Mouse (Mus musculus) left cerebral cortex, adult 11 months (tissue): ENCODE measurements around the gene Ak2.

Experiments
- DNase-seq: peaks from one replicate; pipeline ENCODE4 v3.0.0; 2022; ENCODE audit warnings: low spot score

Gene Ak2

DNA sequence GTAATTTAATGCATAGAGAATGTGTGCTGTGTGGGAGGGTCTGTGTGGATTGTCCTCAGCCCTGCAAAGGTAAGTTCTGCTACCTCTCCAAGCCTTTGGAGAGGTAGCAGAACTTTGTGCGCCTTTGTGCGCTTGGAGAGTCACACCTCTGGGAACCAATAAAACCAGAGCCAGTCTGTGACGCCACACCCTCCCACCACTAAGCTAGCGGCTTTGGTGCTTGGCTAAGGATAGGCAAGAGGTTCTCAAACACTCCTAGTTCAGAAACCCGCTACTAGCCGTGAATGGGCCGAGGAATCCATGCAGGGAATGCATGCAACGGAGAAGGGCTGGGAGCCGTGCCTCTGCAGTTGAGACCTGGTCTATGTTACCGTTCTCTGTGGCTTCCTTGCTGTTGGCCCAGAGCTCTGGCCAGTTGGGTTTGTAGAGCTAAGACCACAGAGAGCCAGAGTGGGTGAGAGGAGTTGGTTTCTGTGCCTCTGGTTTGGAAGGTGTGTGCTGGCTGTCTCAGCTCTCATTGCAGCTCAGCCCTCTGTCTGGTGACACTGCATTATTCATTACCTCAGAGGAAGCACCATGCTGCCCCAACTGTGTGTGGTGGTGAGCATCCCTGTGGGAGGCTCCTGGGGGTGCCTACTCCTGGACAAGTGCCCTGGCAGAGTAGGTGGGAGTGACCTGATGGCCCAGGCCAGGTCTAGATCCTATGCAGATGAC, 21.6 kb downstream of the Ak2 start:
- no peak for DNase-seq

DNA sequence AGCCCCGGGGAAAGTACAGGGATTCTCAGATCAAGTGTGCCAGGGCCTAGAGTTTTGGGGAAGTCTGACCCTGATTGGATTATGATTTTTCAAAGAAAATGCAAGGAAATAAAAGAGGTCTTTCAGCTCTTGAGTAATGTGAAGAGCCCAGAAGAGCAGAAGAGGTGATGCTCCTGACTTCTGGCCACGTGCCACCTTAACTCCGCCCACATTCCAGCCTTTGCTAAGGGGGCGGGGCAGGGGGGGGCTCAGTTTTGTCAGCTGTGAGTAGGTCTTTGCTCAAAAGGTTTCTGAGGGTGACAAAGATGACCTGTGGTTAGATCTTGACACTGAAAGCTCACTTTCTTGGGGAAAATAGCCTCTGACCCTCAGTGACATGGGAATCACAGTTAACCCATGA, 24.6 kb downstream of the Ak2 start:
- no peak for DNase-seq

DNA sequence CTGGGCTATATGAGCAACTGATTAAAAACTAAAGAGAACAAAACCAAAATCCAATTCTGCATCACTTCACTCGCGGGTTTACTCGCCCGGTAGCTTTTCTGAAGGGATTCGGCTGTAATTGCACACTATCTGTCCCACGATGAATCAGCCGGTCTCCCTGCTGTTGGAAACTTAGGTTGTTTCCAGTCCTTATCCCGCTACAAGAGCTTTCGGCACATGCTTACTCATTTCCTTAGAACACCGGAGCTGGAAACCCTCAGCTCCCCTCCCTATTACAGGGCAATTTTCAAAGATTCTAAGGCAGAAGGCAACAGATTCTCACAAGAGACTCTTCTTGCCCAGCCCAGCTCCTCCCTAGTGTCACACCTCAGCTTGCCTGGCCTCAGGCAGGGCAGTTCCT, 25.4 kb downstream of the Ak2 start:
- DNase-seq, result no peak

DNA sequence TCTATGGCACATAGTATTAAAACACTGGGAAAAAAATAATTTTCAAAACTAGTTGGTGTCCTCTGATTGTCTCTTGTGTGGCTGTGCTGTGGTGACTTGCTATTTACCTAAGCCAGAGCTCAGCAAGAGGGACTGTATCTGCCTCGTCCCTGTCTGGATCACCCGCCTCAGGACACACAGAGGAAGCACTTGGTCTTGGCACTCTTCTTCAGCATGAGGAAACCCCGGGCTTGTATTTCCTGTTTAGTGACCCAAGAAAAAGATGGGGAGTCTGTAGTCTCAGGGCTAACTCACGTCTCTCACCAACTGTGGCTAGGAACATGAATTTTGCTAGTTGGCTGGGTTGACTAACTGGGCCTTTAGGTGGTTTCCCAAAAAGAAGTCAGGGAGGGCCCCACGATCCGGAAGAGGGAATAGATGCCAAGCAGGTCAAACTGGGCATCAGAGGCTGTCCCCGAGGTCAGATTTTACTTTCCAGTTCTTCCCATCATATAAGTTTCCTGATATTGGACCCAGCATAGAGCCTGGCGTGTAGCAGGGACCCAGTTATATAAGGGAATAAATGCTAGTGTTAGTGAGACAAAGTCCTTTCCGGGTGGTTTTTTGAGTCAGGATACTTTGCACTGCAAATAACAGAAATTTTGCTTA, 27.2 kb downstream of the Ak2 start:
- DNase-seq, result no peak

DNA sequence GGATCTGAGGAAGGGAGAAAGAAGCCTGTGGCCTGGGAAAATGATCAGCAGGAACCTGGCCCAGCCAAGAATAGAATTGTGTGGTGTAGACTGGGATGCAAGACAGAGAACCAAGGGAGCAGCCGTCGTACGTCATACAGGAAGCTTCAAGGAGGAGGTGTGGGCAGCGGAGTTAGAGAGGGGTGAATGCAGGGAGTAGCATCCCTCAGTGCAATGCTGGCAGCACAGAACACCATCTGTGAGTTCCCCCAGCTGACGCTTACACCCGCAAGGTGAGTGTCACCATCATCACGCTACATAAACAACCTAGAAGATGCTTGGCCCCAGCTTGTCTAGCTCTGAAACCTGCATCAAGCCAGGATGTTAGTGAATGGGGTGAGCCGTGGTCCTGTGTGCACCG, 28.0 kb downstream of the Ak2 start:
- no peak for DNase-seq

DNA sequence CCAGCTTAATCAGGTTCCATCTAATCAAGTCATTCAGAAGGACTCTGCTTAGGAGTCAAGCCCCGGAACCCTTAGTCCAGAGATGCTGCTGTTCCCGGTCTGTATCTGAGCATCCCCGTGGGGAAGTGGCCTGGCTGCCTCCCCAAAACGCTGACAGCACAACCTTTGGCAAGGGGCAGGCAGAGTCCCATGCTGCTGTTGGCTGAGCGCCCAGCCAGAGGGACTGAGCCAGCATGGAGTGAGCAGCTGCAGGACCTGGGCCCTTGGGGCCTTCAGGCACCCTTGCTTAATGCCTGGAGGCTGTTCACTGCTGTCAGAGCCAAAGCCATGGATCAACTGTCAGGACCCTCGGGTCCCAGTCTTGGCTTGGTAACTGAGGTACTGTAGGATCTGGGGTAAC, 28.7 kb downstream of the Ak2 start:
- peak; percentile 81 for DNase-seq

DNA sequence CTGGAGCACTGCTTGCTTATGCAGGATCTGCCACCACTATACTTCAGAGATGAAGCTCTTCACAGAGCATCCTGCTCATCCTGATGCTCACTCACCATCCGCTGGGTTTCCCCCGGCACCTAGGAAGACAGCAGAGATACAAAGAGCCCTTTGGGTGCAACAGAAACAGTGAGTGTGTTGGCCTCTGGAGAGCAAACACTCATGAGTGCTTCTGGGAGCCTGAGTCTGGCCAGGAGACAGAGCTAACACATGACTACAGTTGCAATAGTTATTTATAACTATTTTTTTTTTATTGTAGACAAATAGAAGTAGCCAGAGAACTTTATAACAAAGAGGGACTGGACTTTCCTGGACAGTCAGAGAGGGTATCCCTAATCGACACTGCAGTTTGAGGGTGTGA, 29.7 kb downstream of the Ak2 start:
- no peak for DNase-seq

DNA sequence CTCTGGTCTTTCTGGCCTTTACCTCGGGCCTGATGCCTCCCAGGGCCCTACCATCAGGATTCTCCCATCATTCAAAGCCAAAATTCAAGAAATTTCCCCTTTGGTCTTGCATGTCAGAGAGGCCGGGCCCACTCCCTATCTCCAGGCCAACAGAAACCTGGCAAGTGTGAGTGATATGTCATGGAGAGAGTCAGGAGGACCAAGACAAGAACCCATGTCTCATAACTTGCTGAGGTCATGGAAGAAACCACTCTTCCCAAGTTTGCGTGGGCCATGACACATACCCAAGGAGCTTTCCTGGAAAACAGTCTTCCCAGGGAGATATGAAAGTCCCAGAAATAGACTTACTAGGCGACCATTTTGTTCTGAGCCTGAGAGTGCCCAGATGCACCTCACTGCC, 30.1 kb downstream of the Ak2 start:
- no peak for DNase-seq

DNA sequence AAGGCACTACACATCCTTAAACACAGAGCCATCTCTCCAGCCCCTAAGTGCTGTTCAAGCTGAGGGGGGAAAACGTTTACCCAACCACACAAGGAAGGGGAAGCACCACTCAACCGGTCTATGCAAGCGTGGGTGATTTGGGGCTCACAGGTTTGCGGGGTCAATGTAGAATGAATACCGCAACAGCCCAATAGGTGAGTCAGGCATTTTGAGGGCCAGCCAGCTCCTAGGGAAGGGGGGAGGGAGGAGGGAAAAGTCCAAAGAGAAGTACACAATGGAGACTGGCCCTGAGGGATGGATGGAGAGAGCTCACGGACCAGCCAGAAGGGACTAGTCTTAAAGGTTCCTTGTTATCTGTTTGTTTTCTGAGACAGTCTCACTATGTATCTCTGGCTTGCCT, 32.1 kb downstream of the Ak2 start:
- no peak for DNase-seq

DNA sequence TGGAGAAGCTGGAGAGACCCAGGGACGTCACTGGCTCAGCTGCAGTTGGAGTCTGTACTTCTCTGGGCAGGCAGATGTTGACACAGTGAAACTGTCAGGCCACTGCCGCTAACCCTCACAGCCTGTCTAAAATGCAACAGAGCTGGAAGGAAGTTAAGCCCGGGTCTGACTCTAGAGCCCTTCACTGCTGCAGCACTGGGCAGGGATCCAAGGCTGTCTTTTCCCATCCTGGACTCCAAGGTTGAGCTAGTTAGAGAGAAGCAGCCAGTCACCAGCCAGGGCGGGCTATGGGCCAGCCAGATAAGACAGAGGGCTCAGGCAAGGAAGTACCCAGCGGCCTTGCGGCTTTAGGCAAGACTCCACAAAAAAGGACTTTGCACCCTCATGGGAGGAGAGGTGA, 33.0 kb downstream of the Ak2 start:
- DNase-seq, result no peak

DNA sequence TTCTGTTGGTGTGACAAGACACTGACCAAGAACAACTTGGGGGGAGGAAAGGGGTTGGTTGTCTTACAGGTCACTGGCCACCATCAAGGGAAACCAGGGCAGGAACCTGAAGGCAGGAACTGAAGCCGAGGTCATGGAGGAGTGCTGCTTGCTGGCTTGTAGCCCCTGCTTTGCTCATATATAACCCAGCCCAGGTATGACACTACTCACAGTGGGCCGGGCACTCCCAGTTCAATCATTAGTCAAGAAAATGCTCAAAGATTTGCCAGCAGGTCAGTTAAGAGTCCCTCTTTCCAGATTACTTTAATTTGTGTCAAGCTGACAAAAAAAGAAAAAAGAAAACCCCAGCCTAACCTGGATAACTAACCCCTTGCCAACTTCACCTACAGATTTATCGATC, 33.9 kb downstream of the Ak2 start:
- DNase-seq, result no peak

DNA sequence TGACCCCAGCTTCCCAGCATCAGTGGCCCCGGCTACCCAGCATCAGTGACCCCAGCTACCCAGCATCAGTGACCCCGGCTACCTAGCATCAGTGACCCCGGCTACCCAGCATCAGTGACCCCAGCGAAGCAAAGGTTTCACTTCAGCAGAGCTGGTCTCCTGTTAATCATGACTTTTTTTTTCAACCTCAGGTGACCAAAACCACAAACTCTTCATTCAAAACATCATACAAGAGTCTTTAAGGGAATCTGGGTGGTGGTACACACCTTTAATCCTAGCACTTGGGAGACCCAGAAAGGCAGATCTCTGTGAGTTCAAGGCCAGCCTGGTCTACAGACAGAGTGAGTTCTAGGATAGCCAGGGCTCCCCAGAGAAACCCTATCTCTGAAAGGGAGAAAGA, 39.0 kb downstream of the Ak2 start:
- DNase-seq, result no peak

DNA sequence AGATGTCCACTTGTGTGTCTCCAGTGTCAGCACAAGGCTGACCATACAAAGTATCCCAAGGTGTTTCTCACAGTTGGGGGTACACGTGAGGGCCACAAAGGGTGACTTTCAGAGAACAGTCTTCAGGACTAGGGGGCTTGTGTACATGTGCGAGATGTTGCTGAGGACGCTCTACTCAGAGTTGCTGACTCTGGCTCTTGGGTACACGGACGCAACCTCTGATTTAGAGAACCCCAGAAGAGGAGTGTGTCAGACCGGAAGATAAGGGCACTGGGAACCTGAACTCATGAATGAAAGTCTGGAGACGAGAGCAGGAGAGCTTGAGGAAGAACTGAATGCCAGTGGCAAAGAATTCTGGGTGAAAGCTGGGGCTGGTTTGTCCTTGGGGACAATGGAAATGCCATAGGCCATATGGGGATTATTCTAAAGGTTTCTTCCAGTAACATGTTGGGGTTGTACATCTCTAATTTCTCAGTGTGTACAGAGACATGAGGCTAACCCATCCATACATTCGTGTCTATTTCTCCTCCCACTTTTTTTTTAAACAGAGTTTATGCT, 39.7 kb downstream of the Ak2 start:
- no peak for DNase-seq

DNA sequence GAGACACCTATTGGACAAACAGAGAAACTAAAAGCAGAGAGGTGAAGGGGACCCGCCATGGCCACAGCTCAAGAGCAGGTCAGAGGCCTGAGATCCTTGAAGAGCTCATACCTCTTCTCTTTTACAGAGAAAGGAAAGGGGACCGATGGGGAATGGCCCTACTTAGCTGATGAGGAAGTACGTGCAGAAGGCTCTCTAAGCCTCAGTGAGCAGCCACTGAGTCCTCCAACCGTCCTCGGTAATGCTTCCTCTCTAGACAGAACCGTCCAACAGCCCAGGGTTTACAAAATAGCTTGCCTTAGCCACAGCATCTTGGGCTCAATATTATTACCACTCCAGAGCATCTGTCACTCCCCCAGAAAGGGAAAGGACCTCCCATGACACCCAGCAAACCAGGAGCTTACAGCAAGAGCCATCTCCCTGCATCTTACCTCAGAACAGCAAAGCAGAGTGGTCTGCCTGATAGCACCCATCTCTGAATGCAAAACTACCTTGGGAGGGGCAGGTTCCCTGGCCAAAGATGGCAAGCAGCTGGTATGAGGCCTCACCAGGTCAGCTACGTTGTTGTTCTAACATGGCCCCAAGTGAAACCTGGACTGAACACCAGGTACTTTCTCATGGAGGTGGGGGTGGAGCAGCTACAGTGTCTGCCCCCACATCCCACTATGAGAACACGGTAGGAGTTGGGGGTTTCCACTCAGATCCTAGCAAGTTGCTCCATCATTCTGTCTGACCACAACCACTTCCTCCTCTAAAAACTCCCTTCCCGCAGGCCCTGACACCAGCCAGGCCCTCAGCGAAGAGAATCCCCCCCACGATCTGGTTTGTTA, 40.6 kb downstream of the Ak2 start:
- DNase-seq, result no peak

DNA sequence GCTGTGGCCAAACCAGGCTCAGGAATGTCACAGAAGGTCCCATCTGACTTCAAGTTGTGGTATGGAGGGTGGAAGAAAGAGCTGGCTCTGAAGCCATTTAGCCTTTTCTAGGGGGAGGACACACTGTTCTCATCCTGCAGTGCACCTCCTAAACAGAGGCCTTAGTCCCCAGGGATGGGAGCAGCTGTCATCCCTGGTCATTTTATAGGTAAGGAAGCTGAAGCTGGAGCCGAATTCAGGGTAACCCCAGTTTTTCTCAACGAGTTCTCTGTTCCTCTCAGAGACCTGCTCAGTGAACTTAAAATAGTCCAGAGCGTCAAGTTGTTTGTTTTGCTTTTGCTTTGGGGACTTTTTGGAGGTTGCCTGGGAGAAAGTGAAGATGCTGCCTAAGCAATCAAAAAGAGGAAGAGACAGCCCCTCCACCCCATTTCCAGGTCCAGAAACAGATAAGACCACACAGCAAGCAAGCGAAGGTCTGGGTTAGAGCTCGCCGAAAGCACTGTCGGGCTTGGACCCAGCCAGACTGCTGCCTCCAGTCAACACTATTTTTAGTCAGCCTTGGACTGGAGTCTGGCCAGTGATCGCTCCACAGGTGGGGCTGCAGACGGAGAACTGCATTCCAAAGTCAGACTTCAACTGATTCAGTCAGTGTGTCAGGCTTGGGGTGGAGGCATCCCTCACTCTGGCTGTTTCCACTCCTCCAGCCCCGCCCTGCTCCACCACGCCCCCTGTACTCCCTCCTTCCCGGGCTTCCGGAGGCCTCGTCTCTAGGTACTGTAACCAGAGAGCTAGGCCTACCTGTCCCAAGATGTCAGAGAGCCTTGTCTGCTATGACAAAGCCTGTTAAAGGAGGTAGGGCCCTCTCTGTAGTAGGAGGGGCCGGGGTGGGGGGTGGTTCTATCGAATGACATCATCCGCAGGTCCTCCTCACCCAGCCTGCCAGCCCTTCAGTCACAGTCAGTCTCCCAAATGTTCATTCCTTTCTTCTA, 41.5 kb downstream of the Ak2 start:
- DNase-seq, result no peak

DNA sequence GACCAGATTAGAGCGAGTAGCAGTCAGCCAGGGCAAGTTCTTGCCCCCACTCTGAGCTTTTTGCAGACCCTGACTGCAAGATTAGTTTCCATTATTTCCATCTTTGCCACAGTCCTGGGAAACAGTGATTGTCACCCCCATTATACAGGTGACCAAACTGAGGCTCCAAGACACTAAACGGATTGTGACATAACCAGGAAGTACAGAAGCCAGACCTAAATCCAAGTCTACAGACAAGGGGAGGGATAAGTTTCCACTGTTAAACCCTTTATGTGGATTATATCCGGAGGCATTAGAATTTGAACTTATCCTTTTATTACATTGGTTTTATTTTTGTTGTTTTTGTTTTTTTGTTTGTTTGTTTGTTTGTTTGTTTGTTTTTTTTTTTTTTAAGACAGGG, 42.5 kb downstream of the Ak2 start:
- no peak for DNase-seq

DNA sequence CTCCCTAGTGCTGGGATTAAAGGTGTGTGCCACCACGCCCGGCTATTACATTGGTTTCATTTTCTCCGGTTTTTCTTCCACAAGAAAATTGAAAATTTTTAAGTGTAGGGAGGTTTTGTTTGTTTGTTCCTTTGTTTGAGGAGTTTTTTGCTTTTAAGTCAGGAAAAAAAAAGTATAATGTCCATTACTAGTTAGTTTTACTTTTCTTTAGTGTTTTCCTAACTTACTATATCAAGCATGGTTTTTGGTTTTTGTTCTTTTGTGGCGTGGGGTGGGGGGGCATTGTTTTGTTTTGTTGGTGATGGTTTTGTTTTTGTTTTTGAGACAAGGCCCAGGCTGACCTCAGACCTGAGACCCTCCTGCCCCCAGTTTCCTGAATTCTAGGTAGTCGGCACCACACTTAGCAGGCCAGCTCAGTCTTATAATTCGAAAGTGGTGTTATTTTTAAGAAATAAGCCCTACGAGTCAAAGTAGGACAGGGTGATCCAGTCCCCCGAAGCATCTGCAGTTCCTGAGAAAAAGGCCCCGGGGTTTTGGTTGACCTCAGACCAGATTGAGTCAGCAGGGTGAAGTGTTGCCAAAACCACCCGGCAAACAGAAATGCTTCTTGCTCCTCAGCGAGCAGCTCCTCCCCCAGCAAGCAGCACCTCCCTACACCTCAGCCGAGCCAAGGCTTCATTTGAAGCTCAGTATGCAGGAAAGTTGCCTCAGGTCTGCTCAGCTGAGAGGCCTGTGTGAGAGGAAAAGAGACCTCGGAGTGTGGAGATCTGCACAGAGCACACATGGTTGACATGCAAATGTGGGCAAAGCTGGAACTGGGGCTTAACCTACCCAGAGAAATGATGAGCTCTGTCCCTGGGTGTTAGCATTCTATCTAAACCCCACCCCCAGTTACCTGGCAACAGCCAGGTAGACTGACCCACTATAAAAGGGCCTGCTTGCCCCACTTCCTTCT, 43.2 kb downstream of the Ak2 start:
- DNase-seq, result no peak

DNA sequence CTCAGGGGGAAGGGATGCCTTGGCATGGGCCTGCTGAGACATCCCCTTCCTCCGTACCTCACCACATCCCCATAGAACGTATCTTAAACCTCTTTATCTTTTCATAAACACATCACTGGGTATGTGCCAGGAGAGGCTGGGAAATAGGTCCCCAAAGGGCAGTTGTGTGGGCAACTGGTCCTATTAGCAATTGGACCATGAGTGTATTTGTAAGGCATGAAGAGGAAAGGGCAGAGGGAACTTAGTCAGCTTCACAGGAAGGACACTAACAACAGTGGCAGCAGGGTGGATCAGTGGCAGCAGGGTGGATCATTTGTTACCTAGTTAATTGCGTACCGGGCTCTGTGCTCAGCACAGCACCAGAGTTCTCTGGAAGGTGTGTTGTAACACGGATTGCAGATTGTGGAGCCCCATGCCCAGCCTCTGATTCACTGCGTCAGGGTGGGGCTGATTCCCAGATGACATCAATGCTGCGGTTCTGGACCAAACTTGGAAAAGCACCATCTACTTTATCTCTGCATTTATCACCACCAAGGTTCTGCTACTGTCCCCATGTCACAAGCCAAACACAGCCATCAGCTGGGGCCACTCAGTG, 44.2 kb downstream of the Ak2 start:
- no peak for DNase-seq

DNA sequence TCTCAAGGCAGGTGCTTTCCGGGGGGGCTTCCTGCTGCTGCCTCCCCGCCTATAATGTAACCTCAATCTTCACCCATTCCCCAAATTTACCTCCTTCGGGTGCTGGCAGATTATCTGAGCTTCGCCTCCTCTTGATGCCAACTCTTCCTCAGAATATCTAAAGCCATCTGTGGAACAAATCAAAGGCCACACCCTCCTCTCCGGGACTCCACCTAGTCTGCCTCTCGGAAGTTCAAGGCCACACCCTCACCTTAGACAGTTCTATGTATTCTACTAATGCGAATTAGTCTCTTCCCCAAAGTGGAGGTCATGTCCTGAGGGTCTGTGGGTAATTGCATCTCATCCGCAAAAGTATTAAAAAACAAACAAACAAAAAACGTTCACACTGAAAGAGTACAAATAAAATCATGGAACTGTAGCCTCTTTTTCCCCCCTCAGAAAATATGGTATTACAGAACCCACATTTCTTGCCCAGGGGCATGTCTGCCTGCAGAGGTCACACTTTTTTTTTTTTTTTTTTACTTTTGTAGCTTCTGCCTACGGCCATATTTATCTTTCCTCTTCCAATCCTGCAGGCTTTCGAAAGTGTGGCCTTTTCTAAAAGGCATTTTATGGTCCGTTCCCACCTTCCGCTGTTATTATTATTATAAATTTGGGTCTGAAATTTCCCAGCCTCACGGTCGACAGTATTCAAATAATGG, 56.1 kb downstream of the Ak2 start:
- DNase-seq, result no peak
